Mouse (Mus musculus) hindlimb bud, embryonic 11.5 days (tissue): ENCODE data around the gene Lbh.

ENCODE experiments used
- DNase-seq: peaks from one replicate; pipeline ENCODE4 v3.0.0-alpha.2; 2012; ENCODE audit warnings: low read depth, low spot score; ENCODE audit errors: extremely low spot score

The Lbh gene

GRCm38 (mm10) chr17:72967371-72968175 lies 49.5 kb downstream of the Lbh start:
- DNase-seq, result no peak

GRCm38 (mm10) chr17:72968666-72969065 lies 50.6 kb downstream of the Lbh start:
- DNase-seq, result no peak

- no peak for DNase-seq
Measured at GRCm38 (mm10) chr17:72970631-72971161, 52.6 kb downstream of the Lbh start.

- no peak for DNase-seq
Measured at GRCm38 (mm10) chr17:72973041-72973440, 54.9 kb downstream of the Lbh start.

GRCm38 (mm10) chr17:72976258-72977231 lies 58.4 kb downstream of the Lbh start:
- no peak for DNase-seq

GRCm38 (mm10) chr17:72977616-72978015 lies 59.5 kb downstream of the Lbh start:
- DNase-seq, result no peak

- DNase-seq, result no peak
Measured at GRCm38 (mm10) chr17:72982156-72982555, 64.1 kb downstream of the Lbh start.

GRCm38 (mm10) chr17:72983471-72983870 lies 65.4 kb downstream of the Lbh start:
- no peak for DNase-seq

GRCm38 (mm10) chr17:72989025-72989424 lies 70.9 kb downstream of the Lbh start:
- no peak for DNase-seq
